Mouse (Mus musculus) heart, postnatal 25 days (tissue): ENCODE measurements around the gene Gpx4. TPM values are rescaled to one million over a fixed set of nuclear protein-coding genes. Genes with fewer than 3 reads are reported as not detected.

Experiments used
- DNase-seq: peaks from one replicate; pipeline ENCODE4 v3.0.0; 2022; ENCODE audit warnings: low spot score
- intact Hi-C: fragments of 180-260 bp; cut with DNase I; formaldehyde crosslinking; loops from one replicate; pipeline ENCODE4 v1.15.1; 2025
- total RNA-seq, 2 experiments: library from RNA; stranded (reverse); gene quantifications; 2 replicates each; pipeline ENCODE4 v1.2.3; 2021

Gene Gpx4
- 100 to 1,000 TPM; 691 to 812 TPM for total RNA-seq

- DNase-seq = no peak
- intact Hi-C loops = no loop called here
Measured at GRCm38 (mm10) chr10:80047041-80047565, at the start of gene Gpx4. Gene Gpx4 (plus strand): TSS chr10:80047166.

DNA sequence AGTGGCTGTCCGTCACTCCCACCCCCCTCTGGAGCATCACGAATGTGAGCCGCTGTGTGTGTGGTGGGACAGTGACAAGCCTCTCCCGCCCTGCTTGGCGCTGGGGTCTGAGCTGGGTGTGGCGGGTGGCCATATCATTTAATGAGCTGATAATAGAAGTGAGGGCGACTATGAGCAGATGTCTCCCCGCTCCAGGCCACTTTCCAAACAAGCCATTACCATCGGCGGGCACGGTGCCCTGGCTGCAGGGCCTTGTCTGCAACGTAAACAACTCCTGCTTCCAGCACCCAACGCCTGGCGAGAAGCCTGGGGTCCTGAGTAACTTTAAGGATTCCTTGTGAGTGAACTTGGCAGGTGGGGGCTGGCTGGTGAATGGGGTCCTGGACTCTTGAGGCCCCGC, 49.1 kb upstream of the Gpx4 start:
- intact Hi-C loops = loop anchor here (5.0 kb wide), 1 partner anchor 34 kb away; no protein-coding TSS in a partner anchor
- DNase-seq = no peak

- intact Hi-C loops = no loop called here
- DNase-seq = no peak
Measured at GRCm38 (mm10) chr10:80001945-80002344, 45.0 kb upstream of the Gpx4 start.

- intact Hi-C loops = no loop called here
- DNase-seq = no peak
Measured at GRCm38 (mm10) chr10:80002829-80003228, 44.1 kb upstream of the Gpx4 start.

- no peak for DNase-seq
- intact Hi-C loops = no loop called here
Measured at GRCm38 (mm10) chr10:80003374-80004232, 43.4 kb upstream of the Gpx4 start.

GRCm38 (mm10) chr10:80004233-80004705, 42.7 kb upstream of the Gpx4 start:
- intact Hi-C loops = no loop called here
- DNase-seq = no peak

GRCm38 (mm10) chr10:80011740-80012139, 35.2 kb upstream of the Gpx4 start:
- intact Hi-C loops = no loop called here
- DNase-seq = no peak

GRCm38 (mm10) chr10:80013609-80014008, 33.4 kb upstream of the Gpx4 start:
- no peak for DNase-seq
- intact Hi-C loops = no loop called here

GRCm38 (mm10) chr10:80014484-80015290, 32.3 kb upstream of the Gpx4 start:
- DNase-seq = no peak
- intact Hi-C loops = no loop called here

DNA sequence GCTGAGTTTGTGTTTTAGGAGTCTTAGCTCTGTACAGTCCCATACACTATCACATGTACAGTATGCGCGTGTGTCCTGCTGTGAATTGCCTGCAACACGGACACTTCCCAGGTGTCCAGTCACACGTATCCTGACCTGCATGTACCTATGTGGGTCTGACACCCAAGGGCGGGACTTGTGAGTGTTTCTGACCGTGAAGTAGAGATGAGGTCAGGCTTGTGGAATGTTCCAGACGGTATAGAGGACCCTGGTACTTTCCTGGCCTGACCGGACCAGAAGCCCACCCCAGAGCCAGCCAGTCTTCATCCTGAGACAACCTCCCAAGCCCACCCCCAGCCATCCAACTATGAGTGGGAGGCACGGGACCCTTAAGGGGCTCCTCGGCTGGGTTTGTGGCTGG, 31.4 kb upstream of the Gpx4 start:
- intact Hi-C loops = no loop called here

GRCm38 (mm10) chr10:80016511-80016910, 30.5 kb upstream of the Gpx4 start, which contains the start of gene Arhgap45:
Gene Arhgap45 (plus strand): TSS chr10:80016653.
- DNase-seq = no peak
- intact Hi-C loops = no loop called here

More for the DNA sequence above, 31.4 kb upstream of the Gpx4 start:
- no peak for DNase-seq

GRCm38 (mm10) chr10:80016931-80017330, 30.0 kb upstream of the Gpx4 start:
- DNase-seq = no peak
- intact Hi-C loops = no loop called here

- intact Hi-C loops = no loop called here
- peak; percentile 54 for DNase-seq
Measured at GRCm38 (mm10) chr10:80017361-80017760, 29.6 kb upstream of the Gpx4 start.

GRCm38 (mm10) chr10:80017771-80018170, 29.2 kb upstream of the Gpx4 start:
- intact Hi-C loops = loop anchor here (2.0 kb wide), 1 partner anchor 15 kb away; no protein-coding TSS in a partner anchor
- no peak for DNase-seq

DNA sequence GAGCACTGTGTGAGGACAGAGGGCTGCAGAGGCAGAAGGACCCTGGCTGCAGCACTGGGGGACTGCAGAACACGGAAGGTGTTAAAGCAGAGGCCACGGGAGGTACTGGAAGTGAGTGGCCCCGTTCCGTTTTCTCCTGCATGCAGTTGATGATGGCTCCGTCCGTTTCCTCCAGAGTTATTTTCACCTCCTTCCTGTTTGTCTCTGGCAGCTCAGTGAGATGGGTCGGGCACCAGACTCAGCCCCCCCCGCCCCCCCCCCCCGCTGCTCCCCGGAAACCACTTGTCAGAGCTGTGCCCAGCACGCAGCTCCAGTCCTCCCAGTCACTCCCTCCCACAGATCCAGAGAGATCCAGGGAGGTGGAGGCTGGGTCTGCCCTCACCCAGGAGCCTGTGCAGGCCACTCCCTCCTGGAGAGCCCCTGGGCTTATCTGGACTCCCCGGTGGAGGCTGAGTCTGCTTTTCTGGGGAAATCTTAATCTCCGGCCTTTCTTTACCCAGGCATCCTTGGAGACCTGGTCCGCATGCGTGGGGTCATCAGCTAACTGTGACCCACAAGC, 28.1 kb upstream of the Gpx4 start:
- no peak for DNase-seq
- intact Hi-C loops = loop anchor here (2.0 kb wide), 1 partner anchor 14 kb away; no protein-coding TSS in a partner anchor

GRCm38 (mm10) chr10:80019471-80020131, 27.4 kb upstream of the Gpx4 start:
- intact Hi-C loops = loop anchor here (2.0 kb wide), 1 partner anchor 13 kb away; no protein-coding TSS in a partner anchor
- DNase-seq = no peak

- intact Hi-C loops = no loop called here
- no peak for DNase-seq
Measured at GRCm38 (mm10) chr10:80020191-80020590, 26.8 kb upstream of the Gpx4 start.

- no peak for DNase-seq
- intact Hi-C loops = no loop called here
Measured at GRCm38 (mm10) chr10:80020603-80021319, 26.2 kb upstream of the Gpx4 start.

- intact Hi-C loops = no loop called here
- no peak for DNase-seq
Measured at GRCm38 (mm10) chr10:80021320-80021641, 25.7 kb upstream of the Gpx4 start.
